Mouse (Mus musculus) C2C12 (cell line): ENCODE results near the gene E2f2.

ENCODE experiments used
- CEBPB ChIP-seq: IDR thresholded peaks from one replicate; pipeline ENCODE4 v1.6.1; 2011; ENCODE audit warnings: low read depth, mild to moderate bottlenecking, control low read depth, moderate library complexity
- CTCF ChIP-seq: IDR thresholded peaks from one replicate; pipeline ENCODE4 v1.5.1; 2011; ENCODE audit not compliant: control insufficient read depth, insufficient read depth, insufficient read length
- FOSL1 ChIP-seq: IDR thresholded peaks from one replicate; pipeline ENCODE4 v1.8.0; 2011; ENCODE audit warnings: mild to moderate bottlenecking, low read length; ENCODE audit not compliant: poor library complexity, insufficient read depth, severe bottlenecking
- MAX ChIP-seq: IDR thresholded peaks from one replicate; pipeline ENCODE4 v1.6.1; 2011; ENCODE audit warnings: mild to moderate bottlenecking, control low read depth
- MYOD1 ChIP-seq: IDR thresholded peaks from one replicate; pipeline ENCODE4 v1.6.1; 2011; ENCODE audit warnings: low read depth; ENCODE audit not compliant: control insufficient read depth, insufficient read length
- MYOG ChIP-seq: IDR thresholded peaks from one replicate; pipeline ENCODE4 v1.6.1; 2011; ENCODE audit not compliant: control insufficient read depth, insufficient read length; ENCODE audit errors: extremely low read depth
- USF1 ChIP-seq: IDR thresholded peaks from one replicate; pipeline ENCODE4 v1.6.1; 2011; ENCODE audit warnings: low read depth, mild to moderate bottlenecking, control low read depth, moderate library complexity

DNA sequence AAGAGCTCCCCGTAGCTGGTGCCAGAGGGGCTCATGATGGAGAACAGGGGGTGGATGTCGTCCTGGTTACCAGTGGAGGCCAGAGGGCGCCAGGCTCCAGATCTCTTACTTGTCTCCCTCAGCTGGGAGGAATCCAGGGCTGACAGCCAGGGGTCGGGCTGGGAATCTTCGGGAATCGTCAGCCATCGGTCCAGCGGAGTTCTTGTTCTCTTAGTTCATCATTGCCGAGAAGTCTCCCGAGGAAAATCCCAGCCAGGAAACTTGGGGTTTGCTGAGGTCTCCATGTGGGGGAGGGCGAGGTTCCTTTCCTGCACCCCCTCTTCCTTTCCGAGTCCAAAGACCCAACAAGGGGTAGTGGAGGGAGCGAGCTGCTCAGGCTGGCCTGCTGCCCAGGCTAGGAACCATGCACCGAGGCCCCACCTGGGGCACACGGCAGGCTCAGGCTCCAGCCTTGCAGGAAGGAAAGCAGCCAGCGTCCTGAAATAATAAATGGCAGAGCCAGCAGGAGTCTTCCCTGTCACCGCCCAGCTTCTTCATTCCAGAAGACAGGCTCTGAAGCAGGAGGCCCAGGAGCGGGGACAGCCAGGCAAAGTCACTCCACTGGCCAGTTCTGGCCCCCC lies 46.5 kb downstream of the E2f2 start:
- TF ChIP-seq CTCF (no peak), MAX (no peak), USF1 (no peak), MYOD1 (no peak), MYOG (no peak), CEBPB (no peak), FOSL1 (no peak)
